Mouse (Mus musculus): ENCODE data around the gene Cog8. TPM values are rescaled to one million over a fixed set of nuclear protein-coding genes. Genes with fewer than 3 reads are reported as not detected.
"Not testable (repeated sequence)": the region's sequence is repeated elsewhere in the genome, so short reads cannot be mapped to it uniquely, and the experiment has no call there.

Cog8 gene
- polyA plus RNA-seq, 1 experiment, result 24.0 TPM

- H3K27ac ChIP-seq (ENCODE audit: insufficient read depth, low read depth, low read length), result no peak overlapping the region
- H3K4me1 ChIP-seq (ENCODE audit: control insufficient read depth, insufficient read depth, low read length), result peaks cover 4% of the 10 kb centered on the region; the same call in 1 of the 2 replicates
- TF ChIP-seq POLR2A (IDR thresholded peaks at IDR 0.05; ENCODE audit: borderline replicate concordance, low read depth, low read length) (no peak), CTCF (IDR thresholded peaks at IDR 0.05; ENCODE audit: low read depth, low read length) (no peak)
- H3K4me3 ChIP-seq (ENCODE audit: insufficient read depth, low read length), result no peak overlapping the region
These were observed 33.0 kb downstream of the Cog8 start for GRCm38 (mm10) chr8:107023479-107023878.

DNA sequence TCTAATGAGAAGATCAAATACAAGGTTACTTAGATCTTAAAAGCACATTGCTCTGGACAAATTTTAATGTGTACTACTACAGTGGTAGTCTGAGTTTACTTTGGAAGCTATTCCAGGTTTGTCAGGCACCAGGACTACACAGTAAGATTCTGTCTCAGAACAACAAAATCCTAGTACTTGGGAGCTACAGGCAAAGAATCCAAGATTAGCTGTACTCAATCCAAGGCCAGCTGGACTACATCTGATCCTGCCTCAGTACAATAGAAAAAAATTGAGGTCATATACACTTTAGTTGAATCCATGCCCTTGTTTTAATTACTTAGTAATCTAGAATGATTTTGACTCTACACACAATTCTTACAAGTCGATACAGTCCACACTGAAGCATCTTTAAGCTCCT, 41.6 kb downstream of the Cog8 start:
- Histone ChIP-seq H3K27ac (ENCODE audit: insufficient read depth, low read depth, low read length) (no peak overlapping the region), H3K4me1 (ENCODE audit: control insufficient read depth, insufficient read depth, low read length) (no peaks in the 10 kb centered on the region), H3K4me3 (ENCODE audit: insufficient read depth, low read length) (no peak overlapping the region)
- TF ChIP-seq CTCF (IDR thresholded peaks at IDR 0.05; ENCODE audit: low read depth, low read length), result no peak
- no peak for TF ChIP-seq POLR2A (IDR thresholded peaks at IDR 0.05; ENCODE audit: borderline replicate concordance, low read depth, low read length)

GRCm38 (mm10) chr8:107012666-107013065, 43.8 kb downstream of the Cog8 start:
- H3K4me1 ChIP-seq (ENCODE audit: control insufficient read depth, insufficient read depth, low read length), result no peaks in the 10 kb centered on the region
- H3K27ac ChIP-seq (ENCODE audit: insufficient read depth, low read depth, low read length), result no peak overlapping the region
- TF ChIP-seq CTCF (IDR thresholded peaks at IDR 0.05; ENCODE audit: low read depth, low read length) (no peak), POLR2A (IDR thresholded peaks at IDR 0.05; ENCODE audit: borderline replicate concordance, low read depth, low read length) (no peak)
- no peak overlapping the region for H3K4me3 ChIP-seq (ENCODE audit: insufficient read depth, low read length)

DNA sequence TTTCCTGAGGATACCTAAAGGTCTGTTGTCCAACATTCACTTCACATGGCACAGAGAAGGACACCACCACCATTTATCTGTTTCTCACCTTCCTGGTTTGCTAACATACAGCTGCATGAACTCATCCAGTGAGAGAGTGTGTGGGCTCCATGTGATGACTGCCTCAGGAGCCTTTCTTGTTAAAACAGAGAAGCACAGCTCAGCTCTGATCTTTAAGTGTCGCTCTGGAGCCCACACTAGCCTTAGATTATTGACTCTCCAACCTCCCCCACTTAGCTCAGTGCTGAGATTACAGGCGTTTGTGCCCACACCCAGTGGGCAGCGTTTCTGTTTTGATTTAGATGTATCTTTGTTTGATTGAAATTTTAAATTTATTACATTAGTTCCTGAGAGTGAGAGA, 48.7 kb downstream of the Cog8 start:
- Histone ChIP-seq H3K4me1 (ENCODE audit: control insufficient read depth, insufficient read depth, low read length) (no peaks in the 10 kb centered on the region), H3K4me3 (ENCODE audit: insufficient read depth, low read length) (no peak overlapping the region), H3K27ac (ENCODE audit: insufficient read depth, low read depth, low read length) (no peak overlapping the region)
- TF ChIP-seq CTCF (IDR thresholded peaks at IDR 0.05; ENCODE audit: low read depth, low read length) (no peak), POLR2A (IDR thresholded peaks at IDR 0.05; ENCODE audit: borderline replicate concordance, low read depth, low read length) (no peak)

GRCm38 (mm10) chr8:107002532-107002931, 54.0 kb downstream of the Cog8 start:
- TF ChIP-seq CTCF (IDR thresholded peaks at IDR 0.05; ENCODE audit: low read depth, low read length) (peak; percentile 98), POLR2A (IDR thresholded peaks at IDR 0.05; ENCODE audit: borderline replicate concordance, low read depth, low read length) (no peak)
- Histone ChIP-seq H3K4me1 (ENCODE audit: control insufficient read depth, insufficient read depth, low read length) (0 out of 2 replicates have a peak, but pooled peaks cover 2% of the 10 kb centered on the region), H3K27ac (ENCODE audit: insufficient read depth, low read depth, low read length) (no peak overlapping the region), H3K4me3 (ENCODE audit: insufficient read depth, low read length) (no peak overlapping the region)

DNA sequence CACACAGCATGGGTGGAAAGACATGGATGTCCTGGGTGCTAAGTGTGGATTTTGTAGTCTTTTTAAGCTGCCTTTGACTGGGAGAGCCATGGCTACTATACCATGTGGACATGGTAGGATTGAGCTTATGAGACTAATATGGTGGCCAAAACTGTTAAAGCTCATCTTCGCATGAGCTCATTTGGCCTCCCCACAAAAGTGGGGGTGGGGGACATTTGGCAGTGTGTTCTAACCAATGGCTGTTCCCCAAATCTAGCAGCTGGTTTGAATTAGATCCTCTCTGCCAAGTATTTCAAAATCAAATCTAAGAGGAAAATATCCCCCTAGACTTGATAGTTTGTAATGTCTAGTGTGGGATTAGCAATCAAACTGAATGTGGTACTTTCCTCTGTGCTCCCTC, 57.4 kb downstream of the Cog8 start:
- TF ChIP-seq POLR2A (IDR thresholded peaks at IDR 0.05; ENCODE audit: borderline replicate concordance, low read depth, low read length), result no peak
- TF ChIP-seq CTCF (IDR thresholded peaks at IDR 0.05; ENCODE audit: low read depth, low read length), result no peak
- Histone ChIP-seq H3K4me1 (ENCODE audit: control insufficient read depth, insufficient read depth, low read length) (0 out of 2 replicates have a peak, but pooled peaks cover 2% of the 10 kb centered on the region), H3K27ac (ENCODE audit: insufficient read depth, low read depth, low read length) (no peak overlapping the region), H3K4me3 (ENCODE audit: insufficient read depth, low read length) (no peak overlapping the region)

- TF ChIP-seq CTCF (IDR thresholded peaks at IDR 0.05; ENCODE audit: low read depth, low read length), result no peak
- no peak for TF ChIP-seq POLR2A (IDR thresholded peaks at IDR 0.05; ENCODE audit: borderline replicate concordance, low read depth, low read length)
- no peak overlapping the region for H3K4me3 ChIP-seq (ENCODE audit: insufficient read depth, low read length)
- no peak overlapping the region for H3K27ac ChIP-seq (ENCODE audit: insufficient read depth, low read depth, low read length)
- 0 out of 2 replicates have a peak, but pooled peaks cover 2% of the 10 kb centered on the region for H3K4me1 ChIP-seq (ENCODE audit: control insufficient read depth, insufficient read depth, low read length)
These were observed 59.1 kb downstream of the Cog8 start for GRCm38 (mm10) chr8:106997416-106997815.

DNA sequence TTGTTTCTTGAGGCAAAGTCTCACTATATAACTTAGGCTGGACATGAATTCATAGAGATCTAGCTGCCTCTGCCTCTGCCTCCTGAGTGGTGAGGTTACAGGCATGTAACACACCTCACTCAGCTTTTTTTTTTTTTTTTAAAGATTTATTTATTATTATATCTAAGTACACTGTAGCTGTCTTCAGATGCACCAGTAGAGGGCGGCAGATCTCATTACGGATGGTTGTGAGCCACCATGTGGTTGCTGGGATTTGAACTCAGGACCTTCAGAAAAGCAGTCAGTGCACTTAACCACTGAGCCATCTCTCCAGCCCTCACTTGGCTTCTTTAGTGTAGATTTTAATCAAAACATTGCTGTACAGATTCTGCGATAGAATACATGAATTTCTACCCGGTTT, 60.1 kb downstream of the Cog8 start:
- H3K27ac ChIP-seq (ENCODE audit: insufficient read depth, low read depth, low read length); H3K4me1 ChIP-seq (ENCODE audit: control insufficient read depth, insufficient read depth, low read length); H3K4me3 ChIP-seq (ENCODE audit: insufficient read depth, low read length): not testable (repeated sequence)

Other genes starting within 250 kb of the Cog8 start
- gene Has3, start 186.4 kb downstream of the Cog8 start, polyA plus RNA-seq (2012; ENCODE audit: insufficient read depth, insufficient read length, missing spikeins), result not detected in 2 replicates
- gene Utp4, start 163.1 kb downstream of the Cog8 start, polyA plus RNA-seq (2012; ENCODE audit: insufficient read depth, insufficient read length, missing spikeins), result 9.7 and 10.7 TPM in 2 replicates
- 11.4 and 13.7 TPM in 2 replicates for gene Sntb2, start 120.9 kb downstream of the Cog8 start, polyA plus RNA-seq (2012; ENCODE audit: insufficient read depth, insufficient read length, missing spikeins)
- 41.0 and 42.1 TPM in 2 replicates for gene Vps4a, start 25.5 kb downstream of the Cog8 start, polyA plus RNA-seq (2012; ENCODE audit: insufficient read depth, insufficient read length, missing spikeins)
- 1.7 and 2.4 TPM in 2 replicates for gene Pdf, start 8.1 kb downstream of the Cog8 start, polyA plus RNA-seq (2012; ENCODE audit: insufficient read depth, insufficient read length, missing spikeins)
- 23.4 and 31.0 TPM in 2 replicates for gene Nip7, start 188 bp upstream of the Cog8 start, polyA plus RNA-seq (2012; ENCODE audit: insufficient read depth, insufficient read length, missing spikeins)
- gene Tmed6, start 9.0 kb upstream of the Cog8 start, polyA plus RNA-seq (2012; ENCODE audit: insufficient read depth, insufficient read length, missing spikeins), result not detected in 2 replicates
- gene Terf2, start 39.9 kb upstream of the Cog8 start, polyA plus RNA-seq (2012; ENCODE audit: insufficient read depth, insufficient read length, missing spikeins), result 34.2 and 36.0 TPM in 2 replicates
- gene Cyb5b, start 94.0 kb upstream of the Cog8 start, polyA plus RNA-seq (2012; ENCODE audit: insufficient read depth, insufficient read length, missing spikeins), result 43.3 and 47.8 TPM in 2 replicates
- 45.9 and 54.7 TPM in 2 replicates for gene Nfat5, start 236.8 kb upstream of the Cog8 start, polyA plus RNA-seq (2012; ENCODE audit: insufficient read depth, insufficient read length, missing spikeins)

Measured in bone marrow macrophage, adult 2 months (primary cell).